Mouse (Mus musculus) lung, embryonic 14.5 days (tissue): Measurements from ENCODE around the gene Grik4. TPM values are rescaled to one million over a fixed set of nuclear protein-coding genes. Genes with fewer than 3 reads are reported as not detected.

Experiments used
- ATAC-seq: fragments of 200-750 bp; cut with Nextera tagmentation; 2 replicates; pipeline ENCODE4 v1.8.0; 2017; ENCODE audit warnings: mild to moderate bottlenecking, moderate TSS enrichment, moderate library complexity; ENCODE audit not compliant: insufficient read depth
- DNase-seq: peaks from one replicate; pipeline ENCODE4 v3.0.0-alpha.2; 2015
- H3K27ac ChIP-seq: fragments of 300-500 bp; sonication (generic); 2 replicates; pipeline ENCODE4 v1.5.1; 2014; ENCODE audit warnings: low read depth, mild to moderate bottlenecking, moderate library complexity
- H3K27me3 ChIP-seq: fragments of 300-500 bp; sonication (generic); 2 replicates; pipeline ENCODE4 v1.6.1; 2014; ENCODE audit warnings: low read length, control low read depth; ENCODE audit not compliant: insufficient read depth
- H3K36me3 ChIP-seq: fragments of 300-500 bp; sonication (generic); 2 replicates; pipeline ENCODE4 v1.6.1; 2014; ENCODE audit warnings: control low read depth; ENCODE audit not compliant: insufficient read depth
- H3K4me1 ChIP-seq: fragments of 300-500 bp; sonication (generic); 2 replicates; pipeline ENCODE4 v1.6.1; 2014; ENCODE audit warnings: antibody characterized with exemption, control low read depth; ENCODE audit not compliant: insufficient read depth
- H3K4me2 ChIP-seq: fragments of 300-500 bp; sonication (generic); 2 replicates; pipeline ENCODE4 v1.6.1; 2014; ENCODE audit warnings: mild to moderate bottlenecking
- H3K4me3 ChIP-seq: fragments of 300-500 bp; sonication (generic); 2 replicates; pipeline ENCODE4 v1.5.1; 2014; ENCODE audit warnings: low read depth, low read length
- H3K9ac ChIP-seq: fragments of 300-500 bp; sonication (generic); 2 replicates; pipeline ENCODE4 v1.6.1; 2014
- H3K9me3 ChIP-seq: fragments of 300-500 bp; sonication (generic); 2 replicates; pipeline ENCODE4 v1.6.1; 2016; ENCODE audit warnings: low read depth, low read length, control low read depth
- CTCF ChIP-seq: IDR thresholded peaks from 2 replicates; pipeline ENCODE4 v1.5.1; 2016; ENCODE audit warnings: antibody characterized with exemption, low read depth
- WGBS: fragments of 180-500 bp; shearing (Covaris S2); extraction: QIAGEN DNeasy Blood & Tissue Kit; methylation state at CpG from one replicate; pipeline ENCODE4 v1.1.7; 2014; 5-methylcytosine and 5-hydroxymethylcytosine counted together
- polyA plus RNA-seq: library from polyadenylated mRNA; unstranded; fragments of >200 nt; fragmentation: Nextera tagmentation; extraction: Ambion mirVana; gene quantifications from 2 replicates; pipeline ENCODE4 v1.2.1, GENCODE M21; 2014

The Grik4 gene
- polyA plus RNA-seq, 1 experiment from 2014 or later, result 2.2 TPM

DNA sequence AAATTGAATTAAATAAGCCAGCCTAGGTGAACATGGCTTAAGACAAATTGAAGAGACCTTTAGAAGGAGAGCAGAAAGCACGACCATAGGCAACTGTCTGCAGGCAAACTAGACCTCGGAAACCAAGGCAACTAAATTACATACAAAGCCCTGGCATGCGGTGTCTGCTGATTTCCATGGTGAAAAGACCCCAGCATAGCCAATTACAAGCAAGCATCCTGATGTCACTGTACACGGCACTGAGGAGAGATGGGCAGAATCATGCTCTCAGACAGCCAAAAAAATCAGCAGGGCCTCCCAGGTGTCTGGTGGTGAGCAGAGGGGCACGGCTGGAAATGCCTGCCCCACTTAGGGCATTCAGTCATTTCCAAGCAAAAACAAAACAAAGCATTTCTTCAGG is 80.9 kb downstream of the Grik4 start:
- DNase-seq (no peak), ATAC-seq (no peak)
- Histone ChIP-seq H3K9me3 (no peaks in the 10 kb centered on the region), H3K9ac (no peak overlapping the region), H3K4me2 (no peak overlapping the region), H3K4me3 (no peak overlapping the region), H3K27me3 (no peaks in the 10 kb centered on the region), H3K36me3 (no peaks in the 10 kb centered on the region), H3K27ac (no peak overlapping the region), H3K4me1 (peaks cover 39% of the 10 kb centered on the region)
- 73% methylated on average over 5 of the region's 5 CpGs for WGBS
- no peak for TF ChIP-seq CTCF

DNA sequence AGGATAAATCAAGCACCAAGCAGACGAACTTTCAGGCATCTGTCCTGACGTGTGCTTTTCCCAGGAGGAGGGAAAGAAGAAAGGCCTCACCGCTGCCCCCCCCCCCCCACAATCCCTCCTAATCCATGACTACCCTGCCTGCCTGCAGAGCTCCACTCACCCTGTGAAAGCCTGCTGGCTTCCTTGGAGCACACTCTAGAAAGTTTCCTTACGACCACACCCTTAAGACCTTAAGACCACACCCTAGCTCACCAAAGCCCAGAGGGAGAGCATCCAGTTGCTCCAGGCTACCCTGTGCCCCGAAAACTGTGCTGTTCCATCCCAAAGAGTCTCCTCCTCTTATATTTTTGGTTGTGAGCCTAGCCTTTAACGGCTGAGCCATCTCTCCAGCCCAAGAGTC is 82.6 kb downstream of the Grik4 start:
- Histone ChIP-seq H3K27ac (no peak overlapping the region), H3K4me2 (no peak overlapping the region), H3K27me3 (no peaks in the 10 kb centered on the region), H3K9me3 (no peaks in the 10 kb centered on the region), H3K4me3 (no peak overlapping the region), H3K36me3 (no peaks in the 10 kb centered on the region), H3K4me1 (peaks cover 39% of the 10 kb centered on the region), H3K9ac (no peak overlapping the region)
- no peak for DNase-seq
- TF ChIP-seq CTCF, result no peak
- 60% methylated on average over 6 of the region's 6 CpGs for WGBS
- no peak for ATAC-seq

DNA sequence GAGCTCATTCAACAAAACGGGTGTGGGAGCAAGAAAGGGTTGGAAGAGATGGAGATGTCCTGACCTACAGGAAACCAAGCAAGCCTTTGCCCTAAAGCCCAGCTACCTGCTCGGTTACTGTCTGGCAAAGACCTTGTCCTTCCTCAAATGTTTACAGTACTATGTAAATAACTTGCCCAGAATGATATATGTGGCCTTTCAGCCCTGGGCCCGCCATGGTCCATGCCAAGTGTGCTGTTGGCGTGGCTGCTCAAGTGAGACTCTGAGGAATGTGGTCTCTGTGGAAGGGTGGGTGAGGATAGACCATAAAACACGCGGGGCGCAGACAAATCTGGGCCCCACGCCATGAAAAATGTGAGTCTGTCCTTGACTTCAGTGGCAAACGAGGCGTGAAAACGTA is 83.1 kb downstream of the Grik4 start:
- H3K4me3 ChIP-seq, result no peak overlapping the region
- no peaks in the 10 kb centered on the region for H3K27me3 ChIP-seq
- H3K27ac ChIP-seq, result peak overlapping the region; percentile 31; the same call in 1 of the 2 replicates
- no peaks in the 10 kb centered on the region for H3K9me3 ChIP-seq
- no peaks in the 10 kb centered on the region for H3K36me3 ChIP-seq
- no peak overlapping the region for H3K4me2 ChIP-seq
- ATAC-seq (no peak), DNase-seq (no peak)
- 52% methylated on average over 11 of the region's 11 CpGs for WGBS
- H3K9ac ChIP-seq, result no peak overlapping the region
- TF ChIP-seq CTCF, result no peak
- peaks cover 38% of the 10 kb centered on the region for H3K4me1 ChIP-seq

DNA sequence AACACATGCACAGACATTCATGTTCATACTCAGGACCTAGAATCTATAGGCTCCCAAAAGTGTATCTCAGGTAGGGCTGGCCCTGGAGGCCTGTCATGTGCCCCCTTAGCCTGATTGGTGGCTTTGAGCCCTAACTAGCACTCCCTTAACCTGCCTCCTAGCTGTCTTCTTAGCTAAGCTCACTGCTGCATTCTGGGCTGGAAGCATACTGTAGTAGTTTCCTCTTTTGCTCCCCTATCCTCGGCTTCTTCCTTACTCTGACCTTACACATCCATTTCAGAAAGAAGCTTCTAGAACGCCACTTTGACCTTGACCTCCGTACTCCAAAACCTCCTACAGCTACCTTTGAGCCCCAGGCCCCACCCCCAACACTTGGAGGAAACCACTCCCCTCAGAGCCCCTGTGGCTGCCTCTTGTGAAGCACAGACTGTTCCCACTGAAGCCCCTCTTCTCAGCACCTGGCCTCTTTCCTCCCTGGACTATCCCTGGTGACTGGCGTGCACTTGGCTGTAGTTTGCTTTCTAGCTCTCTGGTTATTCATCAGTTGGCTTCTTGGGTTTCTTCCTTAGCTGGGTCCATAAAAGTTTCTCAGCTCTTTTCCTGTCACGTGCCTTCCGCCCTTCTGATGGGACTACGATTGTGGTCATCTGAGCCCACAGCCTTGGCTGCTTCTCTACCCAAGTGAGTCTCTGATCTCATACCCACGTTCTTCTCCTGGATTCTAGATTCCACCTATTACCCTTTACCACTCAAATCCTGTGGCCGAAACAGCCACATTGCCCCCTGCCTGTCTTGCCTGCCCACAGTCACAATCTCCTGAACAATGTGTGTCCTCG is 84.1 kb downstream of the Grik4 start:
- WGBS, result 63% methylated on average over 10 of the region's 10 CpGs
- no peak for ATAC-seq

DNA sequence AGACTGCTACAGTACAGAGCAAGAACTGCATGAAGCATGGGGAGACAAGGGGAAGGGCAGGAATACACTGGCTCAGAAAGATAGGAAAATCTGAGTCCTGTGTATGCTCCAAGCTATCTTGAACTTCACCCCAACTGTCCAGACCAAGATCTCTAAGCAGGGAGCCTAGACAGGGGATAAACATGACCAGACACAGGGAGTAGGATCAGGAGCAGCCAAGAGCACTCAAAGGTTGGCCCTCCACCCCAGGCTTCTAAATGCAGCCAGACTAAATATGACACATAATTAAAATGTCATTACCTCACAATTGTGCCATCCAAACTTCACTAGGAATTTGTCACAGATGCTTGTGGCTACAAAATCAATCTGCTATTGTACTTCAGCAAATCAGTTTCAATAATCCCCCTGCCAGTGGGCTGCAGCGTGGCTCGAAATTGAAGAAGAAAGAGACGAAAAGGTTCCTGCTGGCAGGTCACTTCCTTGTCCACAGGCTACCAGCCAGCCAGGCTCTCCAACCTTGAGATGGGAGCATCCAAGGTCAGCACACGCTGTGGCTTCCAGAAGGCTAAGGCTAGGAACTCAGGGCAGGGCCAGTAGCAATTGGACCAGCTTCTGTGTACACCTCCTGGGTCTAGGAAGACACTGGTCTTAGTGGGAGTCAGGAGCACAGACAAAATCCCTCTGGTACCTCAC is 85.1 kb downstream of the Grik4 start:
- 58% methylated on average over 4 of the region's 4 CpGs for WGBS
- no peak overlapping the region for H3K4me2 ChIP-seq
- no peaks in the 10 kb centered on the region for H3K36me3 ChIP-seq
- H3K27me3 ChIP-seq, result no peaks in the 10 kb centered on the region
- no peak overlapping the region for H3K9ac ChIP-seq
- H3K9me3 ChIP-seq, result no peaks in the 10 kb centered on the region
- H3K27ac ChIP-seq, result peak overlapping the region; percentile 8; the same call in 1 of the 2 replicates
- peaks cover 19% of the 10 kb centered on the region for H3K4me1 ChIP-seq
- DNase-seq, result no peak
- no peak for TF ChIP-seq CTCF
- no peak overlapping the region for H3K4me3 ChIP-seq
- no peak for ATAC-seq

More for the DNA sequence above, 84.1 kb downstream of the Grik4 start:
- DNase-seq, result no peak
- Histone ChIP-seq H3K27ac (0 out of 2 replicates have a peak overlapping the region, but pooled peaks have one; percentile 18), H3K9ac (no peak overlapping the region), H3K4me3 (no peak overlapping the region), H3K4me1 (peaks cover 29% of the 10 kb centered on the region), H3K4me2 (no peak overlapping the region), H3K36me3 (no peaks in the 10 kb centered on the region), H3K9me3 (no peaks in the 10 kb centered on the region), H3K27me3 (no peaks in the 10 kb centered on the region)
- no peak for TF ChIP-seq CTCF

DNA sequence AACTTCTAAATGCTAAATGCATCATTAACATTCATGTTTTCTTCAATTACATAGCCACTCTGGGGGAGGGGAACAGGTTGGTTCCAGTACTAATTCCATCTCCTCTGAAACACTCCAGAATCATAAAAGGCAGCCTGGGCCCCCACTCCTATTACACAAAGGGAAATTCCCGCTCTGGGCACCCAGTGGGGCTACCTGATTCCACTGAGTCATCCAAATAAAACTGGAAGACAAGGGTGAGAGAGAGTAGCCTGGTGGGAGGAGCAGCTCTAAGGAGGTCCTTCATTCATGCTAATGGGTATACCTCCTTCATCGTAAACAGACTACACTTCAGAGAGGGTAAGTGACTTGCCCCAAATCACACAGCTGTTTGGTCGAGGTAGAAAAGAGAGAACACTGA is 85.7 kb downstream of the Grik4 start:
- H3K4me3 ChIP-seq, result no peak overlapping the region
- no peaks in the 10 kb centered on the region for H3K27me3 ChIP-seq
- TF ChIP-seq CTCF, result no peak
- no peak overlapping the region for H3K4me2 ChIP-seq
- whole genome bisulfite sequencing, result 61% methylated on average over 3 of the region's 3 CpGs
- ATAC-seq (no peak), DNase-seq (no peak)
- H3K36me3 ChIP-seq, result no peaks in the 10 kb centered on the region
- no peaks in the 10 kb centered on the region for H3K9me3 ChIP-seq
- H3K27ac ChIP-seq, result no peak overlapping the region
- H3K9ac ChIP-seq, result no peak overlapping the region
- peaks cover 19% of the 10 kb centered on the region for H3K4me1 ChIP-seq

DNA sequence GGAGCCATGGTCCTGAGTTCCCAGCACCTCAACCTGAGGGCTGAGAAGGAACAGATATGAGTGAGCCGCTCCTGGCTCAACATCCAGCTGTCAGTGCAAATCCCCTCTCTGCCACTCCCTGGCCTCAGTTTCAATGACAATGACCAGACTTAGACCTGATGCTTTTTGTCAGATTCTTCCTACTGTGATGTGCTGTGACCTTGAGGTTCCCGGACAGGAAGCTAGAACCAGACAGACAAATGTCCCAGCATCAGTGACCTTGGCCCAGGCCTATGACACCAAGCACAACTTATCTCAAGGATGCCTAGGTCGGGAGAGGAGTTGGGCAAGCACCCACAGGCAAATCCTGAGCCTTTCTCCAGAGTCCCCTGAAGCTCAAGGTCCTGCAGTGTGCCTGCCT is 86.5 kb downstream of the Grik4 start:
- H3K27ac ChIP-seq, result no peak overlapping the region
- no peaks in the 10 kb centered on the region for H3K27me3 ChIP-seq
- H3K36me3 ChIP-seq, result no peaks in the 10 kb centered on the region
- no peak overlapping the region for H3K4me2 ChIP-seq
- H3K4me1 ChIP-seq, result peaks cover 19% of the 10 kb centered on the region
- H3K9me3 ChIP-seq, result no peaks in the 10 kb centered on the region
- WGBS, result 58% methylated on average over 3 of the region's 3 CpGs
- DNase-seq (no peak), ATAC-seq (no peak)
- H3K4me3 ChIP-seq, result no peak overlapping the region
- TF ChIP-seq CTCF, result no peak
- no peak overlapping the region for H3K9ac ChIP-seq
